Mouse (Mus musculus): ENCODE data around the gene Hoxb8.
A peak's percentile ranks its signal among the peaks of the same experiment; 100 is the strongest.

Hoxb8 gene

GRCm38 (mm10) chr11:96281855-96282570 is at the start of gene Hoxb8:
Gene Hoxb8 (plus strand): TSS chr11:96281905.
- DNase-seq (ENCODE audit: low read depth): no peak

- peak; percentile 5 for DNase-seq (ENCODE audit: low read depth)
Measured at GRCm38 (mm10) chr11:96234906-96235305, 46.8 kb upstream of the Hoxb8 start.

GRCm38 (mm10) chr11:96240211-96240610 is 41.5 kb upstream of the Hoxb8 start:
- DNase-seq (ENCODE audit: low read depth): peak; percentile 4

- no peak for DNase-seq (ENCODE audit: low read depth)
Measured at GRCm38 (mm10) chr11:96250901-96251300, 30.8 kb upstream of the Hoxb8 start.

GRCm38 (mm10) chr11:96251480-96252031 is 30.1 kb upstream of the Hoxb8 start:
- DNase-seq (ENCODE audit: low read depth): no peak

- DNase-seq (ENCODE audit: low read depth): no peak
Measured at GRCm38 (mm10) chr11:96252541-96253120, 29.1 kb upstream of the Hoxb8 start.

GRCm38 (mm10) chr11:96254221-96254620 is 27.5 kb upstream of the Hoxb8 start:
- no peak for DNase-seq (ENCODE audit: low read depth)

- DNase-seq (ENCODE audit: low read depth): no peak
Measured at GRCm38 (mm10) chr11:96255111-96255995, 26.4 kb upstream of the Hoxb8 start.

- DNase-seq (ENCODE audit: low read depth): no peak
Measured at GRCm38 (mm10) chr11:96255996-96256445, 25.7 kb upstream of the Hoxb8 start.

- no peak for DNase-seq (ENCODE audit: low read depth)
Measured at GRCm38 (mm10) chr11:96257141-96257540, 24.6 kb upstream of the Hoxb8 start.

GRCm38 (mm10) chr11:96259038-96259437 is 22.7 kb upstream of the Hoxb8 start:
- DNase-seq (ENCODE audit: low read depth): no peak

GRCm38 (mm10) chr11:96259511-96259910 is 22.2 kb upstream of the Hoxb8 start:
- DNase-seq (ENCODE audit: low read depth): no peak

GRCm38 (mm10) chr11:96260310-96260970 is 21.3 kb upstream of the Hoxb8 start:
- DNase-seq (ENCODE audit: low read depth): no peak

- no peak for DNase-seq (ENCODE audit: low read depth)
Measured at GRCm38 (mm10) chr11:96261323-96261890, 20.3 kb upstream of the Hoxb8 start.

- DNase-seq (ENCODE audit: low read depth): no peak
Measured at GRCm38 (mm10) chr11:96262262-96262830, 19.4 kb upstream of the Hoxb8 start.

GRCm38 (mm10) chr11:96263636-96264389 is 17.9 kb upstream of the Hoxb8 start:
- no peak for DNase-seq (ENCODE audit: low read depth)

- DNase-seq (ENCODE audit: low read depth): no peak
Measured at GRCm38 (mm10) chr11:96264390-96265020, 17.2 kb upstream of the Hoxb8 start.

- no peak for DNase-seq (ENCODE audit: low read depth)
Measured at GRCm38 (mm10) chr11:96265954-96266353, 15.8 kb upstream of the Hoxb8 start.

GRCm38 (mm10) chr11:96267021-96267920 is 14.4 kb upstream of the Hoxb8 start:
- no peak for DNase-seq (ENCODE audit: low read depth)
